Mouse (Mus musculus) lung, postnatal 25 days (tissue): ENCODE results near the gene Tns4.

Source experiments
- DNase-seq: peaks from one replicate; pipeline ENCODE4 v3.0.0; 2022; ENCODE audit warnings: low spot score

Gene Tns4

DNA sequence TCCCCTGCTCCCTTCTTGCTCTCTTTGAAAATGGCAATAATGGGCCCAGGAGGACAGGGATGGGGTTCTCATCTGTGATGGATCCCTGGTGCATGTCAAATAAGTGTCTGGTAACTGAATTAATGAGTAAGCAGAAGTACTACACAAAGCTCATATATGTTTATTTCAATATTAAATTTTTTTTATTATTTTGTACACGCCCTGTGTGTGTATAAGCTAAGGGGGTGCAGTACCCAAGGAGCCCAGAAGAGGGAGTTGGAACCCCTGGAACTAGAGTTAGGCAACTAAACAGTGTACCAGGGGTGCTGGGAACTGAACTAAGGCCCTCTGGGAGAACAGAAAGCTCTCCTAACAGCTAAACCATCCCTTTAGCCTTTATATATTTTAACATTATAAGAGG, 29.3 kb upstream of the Tns4 start:
- DNase-seq, result no peak

GRCm38 (mm10) chr11:99117907-99118306, 28.8 kb upstream of the Tns4 start:
- DNase-seq, result no peak

- no peak for DNase-seq
Observed at GRCm38 (mm10) chr11:99115940-99116339, 26.8 kb upstream of the Tns4 start.

DNA sequence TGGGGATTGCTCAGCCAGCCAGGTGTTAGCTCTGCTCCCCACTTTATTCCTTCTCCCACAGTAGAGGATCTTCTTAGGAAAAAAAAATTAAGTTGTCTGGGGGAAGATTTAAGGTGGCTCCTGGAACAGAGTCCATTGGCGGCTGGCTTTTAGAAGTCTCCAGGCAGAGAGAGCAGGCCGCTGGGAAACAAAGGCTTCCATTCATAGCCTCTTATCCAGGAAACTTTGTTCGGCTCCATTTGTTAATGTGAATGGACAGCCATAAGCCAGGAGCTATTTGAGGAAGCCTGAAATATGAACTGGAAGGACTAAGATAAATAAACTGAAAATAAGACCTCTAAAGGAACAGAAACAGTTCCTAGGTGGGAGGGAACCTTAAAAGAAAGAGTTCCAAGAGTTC, 24.0 kb upstream of the Tns4 start:
- DNase-seq, result no peak

- no peak for DNase-seq
Observed at GRCm38 (mm10) chr11:99112700-99113099, 23.6 kb upstream of the Tns4 start.

GRCm38 (mm10) chr11:99111631-99112030, 22.5 kb upstream of the Tns4 start:
- no peak for DNase-seq

DNA sequence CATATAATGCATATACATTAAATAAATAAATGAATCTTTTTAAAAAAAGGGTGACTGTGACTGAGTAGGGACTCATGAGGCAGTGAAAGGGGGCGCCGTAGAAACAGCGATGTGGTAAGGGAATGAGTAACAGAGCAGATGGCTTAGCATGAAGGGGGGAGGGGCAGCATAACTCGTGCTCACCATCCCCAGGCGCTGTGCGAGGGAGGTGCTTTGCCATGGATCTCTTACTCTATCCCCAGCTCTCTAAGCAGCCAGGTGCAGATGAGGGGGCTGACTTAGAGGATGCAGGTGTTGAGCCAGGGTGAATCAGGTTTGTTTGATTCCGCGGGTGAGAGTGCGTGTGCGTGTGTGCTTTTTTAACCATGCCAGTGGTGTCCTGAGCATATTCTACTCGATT, 22.0 kb upstream of the Tns4 start:
- no peak for DNase-seq

DNA sequence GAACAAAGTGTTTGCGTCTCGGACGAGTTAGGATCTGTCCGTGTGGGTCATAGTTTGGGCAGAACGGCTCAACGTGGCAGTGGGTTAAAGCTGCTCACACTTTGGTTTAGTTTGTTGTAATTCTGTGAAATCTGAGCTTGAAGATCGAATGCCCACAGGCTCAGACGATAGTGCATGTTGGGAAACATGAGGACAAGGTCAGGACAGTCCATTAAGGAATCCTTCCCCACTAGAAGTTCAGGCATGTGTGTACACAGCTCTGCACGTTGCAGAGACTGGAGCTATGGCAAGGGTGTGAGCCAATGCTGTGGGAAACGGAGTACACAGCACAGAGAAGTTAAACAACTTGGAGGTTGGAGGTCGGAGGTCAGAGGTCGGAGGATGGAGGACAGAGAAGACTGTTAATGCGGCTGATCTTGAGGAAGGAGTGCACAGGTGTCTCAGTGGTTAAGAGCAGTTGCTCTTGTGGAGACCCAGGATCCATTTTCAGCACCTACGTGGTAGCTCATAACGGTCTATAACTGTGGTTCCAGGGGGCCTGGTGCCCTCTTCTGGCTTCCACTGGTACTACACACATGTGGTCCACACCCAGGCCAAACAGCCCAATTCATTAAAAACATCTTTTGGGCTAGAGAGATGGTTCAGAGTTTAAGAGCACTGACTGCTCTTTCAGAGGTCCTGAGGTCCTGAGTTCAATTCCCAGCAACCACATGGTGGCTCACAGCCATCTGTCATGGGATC, 21.4 kb upstream of the Tns4 start:
- DNase-seq, result no peak

DNA sequence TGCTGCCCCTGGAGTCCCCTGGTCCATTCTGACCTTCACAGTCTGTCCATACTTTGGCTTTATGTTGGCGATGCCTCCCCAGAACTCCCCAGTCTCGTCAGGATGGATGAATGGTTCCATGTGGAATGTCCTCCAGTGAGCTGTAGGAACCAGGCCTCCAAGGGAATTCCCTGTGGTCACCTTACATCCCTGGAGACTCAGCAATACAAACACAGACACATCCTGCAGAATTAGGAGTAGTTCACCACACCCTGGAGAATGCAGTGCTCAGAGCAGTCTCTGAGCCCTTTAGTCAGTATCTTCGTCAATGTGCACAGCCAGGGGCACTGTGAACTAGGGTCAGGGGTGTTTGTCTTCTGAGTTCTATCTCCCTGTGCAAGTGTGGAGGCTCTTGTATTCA, 19.2 kb upstream of the Tns4 start:
- no peak for DNase-seq

- DNase-seq, result no peak
Observed at GRCm38 (mm10) chr11:99105981-99106726, 17.0 kb upstream of the Tns4 start.

- DNase-seq, result no peak
Observed at GRCm38 (mm10) chr11:99104609-99105410, 15.7 kb upstream of the Tns4 start.

- DNase-seq, result no peak
Observed at GRCm38 (mm10) chr11:99102575-99103270, 13.6 kb upstream of the Tns4 start.

DNA sequence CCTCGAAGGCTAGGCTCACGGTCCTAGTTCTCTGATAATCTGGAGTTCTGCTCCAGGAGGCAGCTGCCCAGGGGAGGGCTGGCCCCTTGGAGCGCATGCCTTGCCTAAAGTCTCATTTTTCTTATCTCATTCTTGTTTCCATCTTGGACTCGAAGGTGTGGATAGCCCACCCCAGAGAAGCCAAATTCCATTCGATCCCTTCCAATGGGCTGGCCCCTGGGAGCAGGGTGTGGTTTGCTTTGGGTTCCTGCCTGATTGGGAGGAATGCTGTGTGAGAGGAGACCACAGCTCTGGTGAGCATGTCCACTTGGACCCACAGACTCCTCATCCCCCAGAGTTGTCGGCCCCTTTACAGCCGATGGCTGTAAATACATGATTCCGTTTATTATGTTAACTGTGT, 12.6 kb upstream of the Tns4 start:
- no peak for DNase-seq

- DNase-seq, result no peak
Observed at GRCm38 (mm10) chr11:99100215-99100614, 11.1 kb upstream of the Tns4 start.

- no peak for DNase-seq
Observed at GRCm38 (mm10) chr11:99099516-99099915, 10.4 kb upstream of the Tns4 start.

DNA sequence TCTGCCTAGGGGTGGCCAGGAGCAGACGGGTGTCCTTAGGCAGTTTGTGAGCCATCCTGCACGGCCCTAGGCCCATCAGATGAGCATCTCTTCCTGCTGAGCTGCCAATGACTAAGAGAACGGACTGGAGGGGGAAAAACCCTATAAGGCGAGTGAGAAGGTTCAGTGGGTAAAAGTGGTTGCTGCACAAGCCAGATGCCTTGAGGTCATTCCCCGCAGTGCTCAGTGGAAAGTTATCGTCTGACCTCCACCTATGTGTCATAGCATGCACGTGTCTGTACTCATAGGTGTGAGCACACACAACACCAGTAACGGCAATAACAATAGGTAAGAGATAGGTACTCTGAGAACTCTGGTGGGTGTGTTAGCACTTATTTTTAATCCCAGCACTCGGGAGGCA, 9.8 kb upstream of the Tns4 start:
- DNase-seq, result no peak

DNA sequence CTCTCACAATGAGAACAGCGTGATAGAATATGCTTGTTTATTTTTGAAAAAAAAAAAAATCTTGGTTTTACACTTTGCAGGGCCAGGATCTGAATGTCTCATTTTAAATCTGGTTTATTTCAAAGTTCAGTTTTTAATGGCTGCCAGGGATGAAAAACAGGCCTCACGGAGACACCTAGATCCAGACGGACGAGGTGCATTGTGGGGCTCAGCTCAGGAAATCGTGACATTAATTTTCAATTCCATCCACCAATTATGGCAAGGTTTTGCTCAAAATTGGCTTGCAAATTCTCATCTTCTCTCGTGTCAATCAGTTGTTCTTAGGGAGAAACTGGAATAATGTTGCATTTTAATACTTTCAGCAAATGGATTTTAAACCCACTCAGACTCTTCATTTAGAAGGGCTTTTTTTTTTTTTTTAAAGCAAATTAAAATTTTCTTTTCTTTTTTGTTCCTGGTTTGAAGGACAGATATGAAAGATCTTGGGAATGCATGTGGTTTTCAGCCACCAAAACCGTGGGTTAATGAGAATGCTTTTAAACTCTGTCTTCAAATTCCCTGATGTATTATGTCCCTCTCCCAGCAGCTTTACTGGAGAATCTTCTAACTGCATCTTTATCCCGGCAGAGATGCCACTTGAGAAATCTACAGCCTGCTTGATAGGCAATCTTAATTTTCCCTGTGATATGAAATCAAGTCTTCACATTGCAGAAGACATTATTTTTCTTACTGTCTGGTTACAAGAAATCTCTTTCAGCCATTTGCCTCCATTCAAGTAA, 8.1 kb upstream of the Tns4 start:
- DNase-seq, result no peak

DNA sequence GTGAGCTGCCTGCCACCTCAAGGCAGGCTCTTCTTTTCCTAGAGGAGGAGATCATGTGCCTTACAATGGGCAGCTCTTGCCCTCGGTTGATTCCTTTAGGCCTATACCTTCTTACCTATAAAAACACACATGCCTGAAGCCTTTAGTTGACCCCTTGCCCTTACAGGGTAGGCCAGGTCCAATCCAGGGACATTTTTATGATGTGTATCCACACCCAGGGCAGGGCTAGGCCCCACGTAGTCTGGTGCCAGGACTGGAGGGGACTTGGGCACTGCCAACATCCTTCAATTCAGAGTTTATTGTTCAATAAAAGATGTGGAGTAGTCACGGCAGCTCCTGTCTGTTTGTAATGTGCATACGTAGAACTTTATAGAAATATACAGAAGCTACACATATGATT, 7.3 kb upstream of the Tns4 start:
- no peak for DNase-seq

- DNase-seq, result no peak
Observed at GRCm38 (mm10) chr11:99095759-99096158, 6.7 kb upstream of the Tns4 start.

DNA sequence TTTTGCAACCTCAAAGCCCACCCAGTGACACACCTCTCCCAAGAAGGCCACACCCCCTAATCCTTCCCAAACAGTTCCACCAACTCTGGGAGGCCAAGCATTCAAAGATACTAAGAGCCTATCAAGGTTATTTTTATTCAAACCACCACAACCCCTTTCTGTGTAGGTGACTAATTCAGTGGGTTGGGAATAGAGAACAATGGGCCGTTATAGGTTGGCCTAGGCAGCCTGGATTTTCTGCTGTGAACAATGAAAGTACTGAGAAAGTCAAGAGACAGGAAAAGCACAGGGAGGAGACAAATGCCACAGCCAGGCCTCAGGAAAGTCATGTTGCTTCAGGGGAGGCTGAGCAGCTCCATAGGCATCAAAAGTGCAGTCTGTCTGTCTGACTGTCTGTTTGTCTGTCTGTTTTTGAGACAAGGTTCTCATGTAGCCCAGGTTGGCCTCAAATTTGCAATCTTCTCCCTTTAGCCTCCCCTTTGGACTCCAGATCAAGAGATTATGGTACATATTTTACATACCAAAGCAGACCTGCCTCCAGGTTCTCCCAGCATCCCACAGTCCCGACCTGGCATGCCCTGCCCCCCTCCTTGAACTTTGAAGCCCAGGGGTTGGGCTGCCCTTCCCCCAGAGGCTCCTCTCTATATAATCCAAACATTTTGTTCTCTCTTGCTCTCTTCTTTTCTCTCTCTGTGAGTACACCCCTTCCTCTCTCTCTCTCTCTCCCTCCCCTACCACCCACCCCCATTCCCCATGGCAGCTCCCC, 6.0 kb upstream of the Tns4 start:
- DNase-seq, result no peak

DNA sequence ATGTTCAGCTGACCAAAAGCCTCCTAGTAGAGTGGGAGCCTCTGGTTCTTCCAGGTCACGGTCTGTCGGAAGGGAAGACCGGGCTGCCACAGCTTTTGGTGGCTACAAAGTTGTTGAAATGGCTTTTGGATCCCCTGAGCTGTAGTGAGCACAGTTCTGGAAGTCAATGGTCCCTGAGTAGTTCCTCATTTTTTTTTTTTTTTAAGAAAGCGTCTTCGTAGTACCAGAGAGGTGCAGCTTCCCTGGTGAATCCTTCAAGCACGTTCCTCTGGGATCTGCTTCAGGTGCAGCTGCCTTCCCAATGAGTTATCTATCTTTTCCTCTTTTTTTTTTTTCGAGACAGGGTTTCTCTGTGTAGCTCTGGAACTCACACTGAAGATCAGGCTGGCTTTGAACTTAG, 4.6 kb upstream of the Tns4 start:
- DNase-seq, result no peak
